Mouse (Mus musculus) stomach, postnatal 0 days (tissue): ENCODE measurements around the gene Adam1b.

Source experiments
- CTCF ChIP-seq: IDR thresholded peaks from 2 replicates; pipeline ENCODE4 v1.5.1; 2016; ENCODE audit warnings: antibody characterized with exemption, low read depth, mild to moderate bottlenecking, moderate library complexity
- EP300 ChIP-seq: optimal IDR thresholded peaks from 2 replicates; pipeline ENCODE3; 2016; ENCODE audit warnings: antibody characterized with exemption

- TF ChIP-seq CTCF (no peak), EP300 (no peak)
Measured at GRCm38 (mm10) chr5:121474610-121475009, 28.6 kb downstream of the Adam1b start.
